Mouse (Mus musculus) adrenal gland, postnatal 14 days (tissue): ENCODE measurements around the gene Cabp1. TPM values are rescaled to one million over a fixed set of nuclear protein-coding genes. Genes with fewer than 3 reads are reported as not detected.
"Not testable (repeated sequence)": the region's sequence is repeated elsewhere in the genome, so short reads cannot be mapped to it uniquely, and the experiment has no call there.

Source experiments
- DNase-seq: peaks from one replicate; pipeline ENCODE4 v3.0.0; 2021; ENCODE audit warnings: mixed read lengths
- total RNA-seq: library from RNA; stranded (reverse); gene quantifications from 2 replicates; pipeline ENCODE4 v1.2.3, GENCODE M21; 2021

Cabp1 gene
- total RNA-seq, 1 experiment from 2014 or later = 9.9 TPM

GRCm38 (mm10) chr5:115177866-115178265 is 16.3 kb downstream of the Cabp1 start:
- no peak for DNase-seq

DNA sequence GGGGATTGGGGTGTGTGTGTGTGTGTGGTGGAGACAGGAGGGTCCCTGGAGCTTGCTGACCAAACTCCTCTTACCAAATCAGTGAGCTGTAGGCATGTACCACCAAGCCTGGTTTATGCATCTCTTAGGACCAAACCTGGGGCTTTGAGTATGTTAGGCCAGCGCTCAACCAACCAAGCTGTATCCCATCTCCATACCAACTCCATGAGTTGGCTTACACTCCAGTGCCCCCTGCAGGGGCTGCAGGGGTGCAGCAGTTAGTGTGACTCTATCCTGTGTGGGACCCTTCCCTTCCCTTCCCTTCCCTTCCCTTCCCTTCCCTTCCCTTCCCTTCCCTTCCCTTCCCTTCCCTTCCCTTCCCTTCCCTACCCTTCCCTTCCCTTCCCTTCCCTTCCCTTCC is 19.6 kb downstream of the Cabp1 start:
- DNase-seq = no peak

- peak; percentile 54 for DNase-seq
Measured at GRCm38 (mm10) chr5:115170150-115170549, 24.0 kb downstream of the Cabp1 start.

DNA sequence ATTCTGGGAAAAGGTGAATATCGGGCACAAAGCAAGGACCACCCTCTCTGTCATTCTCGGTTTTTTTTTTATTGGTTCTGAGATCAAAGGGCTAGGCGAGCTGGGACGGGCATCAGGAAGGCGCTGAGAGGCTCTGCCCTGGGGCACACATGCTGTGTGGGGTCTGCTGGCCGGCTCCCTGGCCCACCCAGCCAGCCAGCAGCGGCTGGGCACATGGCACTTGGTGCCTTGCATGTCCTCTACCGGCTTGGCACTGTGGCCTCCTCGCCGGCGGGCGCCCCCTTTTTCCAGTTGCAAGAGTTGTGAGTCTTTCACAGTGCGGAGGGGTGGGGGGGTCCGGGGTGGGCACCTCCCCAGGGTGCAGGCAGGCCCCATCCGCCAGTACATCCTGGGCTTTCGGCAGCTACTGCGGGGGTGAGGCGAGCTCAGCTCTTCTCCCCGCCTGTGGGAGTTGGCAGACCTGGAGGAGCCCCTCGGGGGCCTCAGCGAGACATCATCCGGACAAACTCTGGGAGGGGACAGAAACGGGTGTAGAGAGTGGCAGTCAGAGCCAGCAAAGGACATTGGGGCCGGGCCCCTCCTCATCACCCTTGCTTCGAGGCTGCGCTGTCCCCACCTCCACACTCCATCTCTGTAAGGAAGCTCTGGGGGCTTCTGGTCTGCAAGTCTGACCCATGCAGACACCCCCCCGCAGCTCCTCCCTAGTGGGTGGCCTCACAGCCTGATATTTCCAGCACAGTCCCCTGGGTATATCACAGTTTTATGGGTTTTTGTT is 25.4 kb downstream of the Cabp1 start:
- DNase-seq = no peak

- DNase-seq = peak; percentile 51
Measured at GRCm38 (mm10) chr5:115167396-115167795, 26.8 kb downstream of the Cabp1 start.

DNA sequence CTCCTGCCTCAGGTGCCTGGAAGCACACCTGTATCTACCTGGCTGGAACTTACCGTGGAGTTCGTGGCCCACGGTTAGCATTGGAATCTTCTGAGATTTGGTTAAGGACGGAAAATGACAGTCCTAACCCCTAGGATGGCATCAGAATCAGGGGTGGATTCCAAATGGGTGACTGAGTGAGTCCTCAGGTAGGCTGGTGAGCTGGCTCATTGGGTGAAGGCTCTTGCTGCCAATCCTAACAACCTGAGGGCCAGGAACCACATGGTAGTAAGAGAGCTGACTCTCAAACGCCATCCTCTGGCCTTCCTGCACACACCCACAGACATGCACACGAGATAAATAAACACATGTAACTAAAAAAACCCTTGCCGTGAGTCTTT is 27.4 kb downstream of the Cabp1 start:
- no peak for DNase-seq

GRCm38 (mm10) chr5:115165895-115166814 is 28.0 kb downstream of the Cabp1 start:
- peak; percentile 56 for DNase-seq

DNA sequence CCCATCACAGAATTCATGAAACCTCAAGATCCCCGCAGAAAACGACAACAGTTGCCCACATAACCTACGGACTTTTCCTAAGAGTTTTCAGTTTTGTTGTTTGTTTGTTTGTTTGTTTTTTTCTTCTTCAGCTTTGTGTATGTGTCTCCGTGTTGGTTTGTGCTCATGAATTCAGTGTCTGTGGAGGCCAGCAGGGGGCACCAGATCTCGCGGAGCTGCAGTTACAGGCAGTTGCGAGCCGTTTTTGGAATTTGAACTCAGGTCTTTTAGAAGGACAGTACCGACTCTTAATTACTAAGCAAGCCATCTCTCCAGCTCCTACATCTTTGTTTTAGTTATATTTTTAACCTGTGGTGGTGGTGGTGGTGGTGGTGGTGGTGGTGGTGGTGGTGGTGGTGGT is 28.8 kb downstream of the Cabp1 start:
- DNase-seq = peak; percentile 43

GRCm38 (mm10) chr5:115164446-115164845 is 29.7 kb downstream of the Cabp1 start:
- not testable (repeated sequence) for DNase-seq

GRCm38 (mm10) chr5:115163563-115163962 is 30.6 kb downstream of the Cabp1 start:
- peak; percentile 82 for DNase-seq

DNA sequence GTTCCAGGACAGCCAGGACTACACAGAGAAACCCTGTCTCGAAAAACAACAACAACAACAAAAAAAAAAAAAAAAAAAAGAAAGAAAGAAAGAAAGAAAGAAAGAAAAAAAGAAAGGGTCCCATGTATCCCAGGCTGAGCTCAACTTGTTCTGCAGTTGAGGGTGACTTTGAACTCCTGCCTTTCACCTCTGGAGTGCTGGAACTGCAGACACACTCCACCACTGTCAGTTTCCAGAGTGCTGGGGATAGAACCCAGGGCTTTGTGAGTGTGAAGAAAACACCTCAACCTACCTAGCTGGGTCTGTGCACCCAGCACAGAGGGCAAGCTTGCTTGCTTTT is 32.3 kb downstream of the Cabp1 start:
- DNase-seq = not testable (repeated sequence)

- DNase-seq = peak; percentile 73
Measured at GRCm38 (mm10) chr5:115161064-115161939, 32.9 kb downstream of the Cabp1 start.

- DNase-seq = no peak
Measured at GRCm38 (mm10) chr5:115160655-115161054, 33.5 kb downstream of the Cabp1 start.

GRCm38 (mm10) chr5:115159165-115159564 is 35.0 kb downstream of the Cabp1 start:
- DNase-seq = no peak

- DNase-seq = peak; percentile 99
Measured at GRCm38 (mm10) chr5:115158040-115158983, 35.9 kb downstream of the Cabp1 start, which contains the start of gene Mlec. Gene Mlec (minus strand): TSS chr5:115158179.

DNA sequence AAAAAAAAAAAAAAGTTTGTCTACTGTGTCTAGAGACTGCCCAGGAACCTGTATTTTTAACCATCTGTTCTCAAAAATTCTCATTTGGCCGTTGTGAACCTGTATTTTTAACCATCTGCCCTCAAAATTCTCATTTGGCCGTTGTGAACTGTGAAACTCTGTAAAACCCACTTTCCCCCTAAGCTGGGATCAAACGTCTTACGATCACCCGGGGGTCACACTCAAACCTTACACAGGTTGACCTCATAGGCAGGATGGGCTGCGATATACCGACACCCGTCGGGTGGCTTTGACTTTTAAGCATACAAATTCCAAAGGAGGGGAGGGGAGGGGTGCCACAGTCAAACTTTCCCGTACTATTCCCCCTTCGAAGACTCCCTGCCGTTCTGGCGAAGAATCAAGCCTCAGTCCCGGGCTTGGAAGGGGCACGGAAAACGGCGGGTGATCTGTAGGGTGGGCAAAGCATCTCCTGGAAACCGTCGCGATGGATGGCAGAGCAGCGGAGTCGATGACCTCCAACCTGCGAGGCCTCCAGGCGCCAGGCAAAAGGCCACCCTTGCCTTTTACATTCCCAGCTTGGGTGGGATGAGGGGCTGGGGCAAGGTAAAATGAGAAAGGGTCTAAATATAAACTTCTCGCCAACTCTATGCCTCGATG is 37.1 kb downstream of the Cabp1 start:
- DNase-seq = peak; percentile 37

GRCm38 (mm10) chr5:115156401-115156800 is 37.8 kb downstream of the Cabp1 start:
- DNase-seq = no peak

- DNase-seq = peak; percentile 45
Measured at GRCm38 (mm10) chr5:115155831-115156230, 38.4 kb downstream of the Cabp1 start.

DNA sequence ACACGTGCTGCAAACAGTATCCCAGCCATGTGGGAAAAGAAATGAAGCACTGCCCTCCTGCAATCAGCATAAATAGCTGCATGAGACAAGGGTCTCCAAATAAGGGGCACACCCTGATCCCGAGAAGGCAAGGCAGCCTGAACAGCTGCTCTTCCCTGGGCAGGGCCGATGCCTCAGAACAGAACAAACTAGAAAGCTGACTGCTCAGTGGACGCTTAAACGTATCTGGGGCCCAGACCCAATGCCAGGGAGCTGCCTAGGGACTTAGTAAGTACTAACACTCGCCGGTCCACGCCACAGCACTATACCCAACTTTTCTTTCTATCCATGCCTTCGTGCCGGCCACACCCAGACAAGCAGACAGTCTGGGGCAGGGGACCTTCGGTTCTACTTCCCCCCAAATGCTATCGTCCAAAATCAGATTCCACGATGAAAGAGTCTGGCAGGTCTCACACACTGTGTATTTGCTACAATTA is 39.0 kb downstream of the Cabp1 start:
- DNase-seq = no peak
